Mouse (Mus musculus) kidney, adult 8-10 months (tissue): Measurements from ENCODE around the gene Krt31.

Source experiments
- DNase-seq, 2 experiments: peaks; one replicate each; pipeline ENCODE4 v3.0.0; 2022

The Krt31 gene

DNA sequence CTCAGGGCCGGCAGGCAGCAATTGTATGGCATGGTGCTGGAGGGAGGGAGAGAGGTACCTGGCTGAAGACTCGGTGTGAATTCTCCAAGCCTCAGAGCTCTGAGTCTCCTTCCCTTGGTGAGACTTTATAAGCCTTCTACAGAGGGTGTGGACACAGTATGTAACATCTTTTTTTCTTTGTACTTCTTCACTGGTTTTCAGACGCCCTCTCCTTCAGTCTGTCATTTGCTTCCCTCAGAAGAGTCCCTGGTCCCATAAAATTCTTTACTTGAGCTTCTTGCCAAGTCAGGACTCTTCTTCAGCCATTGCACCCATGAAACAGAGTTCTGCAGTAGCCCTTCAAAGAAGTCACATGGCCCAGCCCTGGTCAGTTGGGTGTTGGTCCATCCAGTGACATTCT is at the start of gene Krt31:
TSS of gene Krt31 (minus strand) at position 101 of the 400 bp plus-strand sequence.
- no peak for DNase-seq

DNA sequence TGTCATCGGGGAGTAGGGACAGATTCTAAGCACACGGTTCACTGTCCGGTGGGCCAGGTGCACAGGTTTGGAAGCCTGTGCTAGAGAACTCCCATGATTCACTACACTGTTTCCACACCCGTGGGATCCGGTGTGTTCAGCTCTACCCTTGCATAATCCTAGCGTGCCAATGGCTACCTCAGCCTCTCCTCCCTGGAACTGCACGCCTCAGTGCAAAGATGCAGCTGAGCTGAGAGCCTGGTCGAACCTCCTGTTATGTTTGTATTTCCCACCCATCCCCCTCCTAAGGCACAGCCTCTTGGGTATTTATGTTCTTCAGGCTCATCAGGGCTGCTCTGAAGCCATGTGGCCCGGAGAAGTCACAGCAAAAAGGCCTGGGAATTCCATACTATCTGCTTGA is 47.5 kb upstream of the Krt31 start:
- DNase-seq = no peak

DNA sequence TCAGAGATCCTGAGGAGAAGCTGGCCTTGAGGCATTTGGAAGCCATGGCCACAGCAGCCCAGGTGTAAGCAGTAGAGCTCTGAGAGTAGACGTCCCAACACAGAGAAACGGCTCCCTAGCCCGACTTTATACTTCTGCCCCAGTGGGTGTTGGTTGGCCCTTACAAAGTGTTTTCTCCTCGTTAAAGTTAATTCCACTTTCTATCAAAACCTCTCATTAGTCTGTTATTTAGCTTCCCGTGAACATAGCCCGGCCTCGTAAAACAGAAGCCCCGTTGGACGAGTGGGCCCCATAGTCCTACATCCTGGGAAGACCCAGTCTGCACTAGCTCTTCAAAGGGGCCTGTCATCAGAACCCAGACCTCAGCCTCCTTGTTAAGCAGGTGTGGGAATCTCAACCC is 45.8 kb upstream of the Krt31 start, which contains the start of gene Krt35:
TSS of gene Krt35 (minus strand) at position 101 of the 400 bp plus-strand sequence.
- DNase-seq = no peak

GRCm38 (mm10) chr11:100088378-100089025 is 38.2 kb upstream of the Krt31 start:
- DNase-seq = no peak

- no peak for DNase-seq
Observed at GRCm38 (mm10) chr11:100087861-100088260, 37.5 kb upstream of the Krt31 start, which contains the start of gene Krt32. Krt32 (minus strand) TSS chr11:100088226.

- DNase-seq = no peak
Observed at GRCm38 (mm10) chr11:100073873-100074272, 23.5 kb upstream of the Krt31 start.

GRCm38 (mm10) chr11:100067293-100068036 is 17.1 kb upstream of the Krt31 start:
- DNase-seq = no peak

GRCm38 (mm10) chr11:100066236-100067010 is 16.1 kb upstream of the Krt31 start:
- DNase-seq = no peak

DNA sequence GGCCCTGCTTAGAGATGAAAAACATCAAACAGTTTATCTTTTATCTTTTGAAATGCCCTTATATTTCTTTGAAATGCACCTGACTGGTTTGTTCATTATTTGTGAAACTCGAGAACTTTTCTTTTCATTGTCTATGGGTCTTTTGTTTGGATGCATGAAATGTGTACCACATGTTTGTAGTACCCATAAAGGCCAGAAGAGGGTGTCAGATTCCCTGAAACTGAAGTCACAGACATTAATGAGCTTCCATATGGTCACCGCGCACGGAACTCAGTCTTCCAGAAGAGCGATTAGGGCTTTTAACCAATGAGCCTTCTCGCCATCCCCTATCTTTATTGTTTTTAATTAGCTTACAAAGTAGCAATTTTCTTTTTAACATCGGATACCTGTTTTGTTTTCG is 8.5 kb upstream of the Krt31 start:
- DNase-seq = no peak

GRCm38 (mm10) chr11:100055686-100056655 is 5.6 kb upstream of the Krt31 start:
- no peak for DNase-seq

DNA sequence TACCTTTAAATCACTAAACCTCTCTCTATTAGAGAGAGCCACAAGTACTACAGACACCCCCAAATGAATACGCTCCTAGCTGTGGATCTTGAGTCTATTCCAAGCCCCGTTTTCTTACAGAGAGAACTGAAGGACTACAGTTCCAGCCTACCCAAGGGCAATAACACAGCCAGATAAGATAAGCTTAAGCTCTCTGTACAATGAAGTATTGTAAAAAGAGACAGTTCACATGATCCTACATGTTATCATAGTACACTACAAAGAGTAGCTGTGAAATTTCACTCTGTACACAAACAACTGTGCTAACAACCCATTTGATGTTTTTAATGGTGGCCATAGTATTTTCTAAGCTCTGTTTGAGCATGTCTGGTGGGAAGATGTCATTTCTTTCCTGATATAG is 3.2 kb downstream of the Krt31 start:
- no peak for DNase-seq

DNA sequence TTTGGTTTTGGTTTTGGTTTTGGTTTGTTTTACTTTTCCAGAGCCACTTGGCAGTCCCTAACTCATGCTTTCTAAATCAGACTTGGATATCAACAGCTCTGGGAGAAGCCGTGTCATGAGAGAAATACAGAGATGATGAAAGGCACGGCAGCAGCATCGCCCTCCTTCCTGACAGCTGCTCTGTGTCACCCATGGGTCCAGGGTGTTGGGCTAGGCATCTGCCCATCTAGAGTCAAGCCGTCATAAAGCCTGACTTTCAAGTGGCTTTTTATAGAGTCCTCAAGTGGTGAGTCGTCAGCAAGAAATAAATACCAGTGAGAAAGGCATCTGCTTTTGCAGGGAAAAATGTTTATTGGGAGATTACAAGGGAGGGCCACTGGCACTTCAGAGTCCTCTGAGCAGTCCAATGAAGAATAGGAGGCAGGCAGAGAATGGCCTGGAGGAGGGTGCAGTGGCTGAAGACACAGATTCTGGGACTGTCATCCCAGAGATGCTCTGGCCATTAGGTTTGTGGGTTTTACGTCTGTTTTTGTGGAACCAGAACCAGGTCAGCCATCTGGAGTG is 4.0 kb downstream of the Krt31 start:
- DNase-seq = no peak

GRCm38 (mm10) chr11:100041454-100041853 is 8.9 kb downstream of the Krt31 start, which contains the start of gene Krt34:
Krt34 (minus strand) TSS chr11:100041554.
- no peak for DNase-seq

GRCm38 (mm10) chr11:100029768-100030167 is 20.6 kb downstream of the Krt31 start, which contains the start of gene Krt33b:
Krt33b (minus strand) TSS chr11:100029868.
- DNase-seq = no peak

DNA sequence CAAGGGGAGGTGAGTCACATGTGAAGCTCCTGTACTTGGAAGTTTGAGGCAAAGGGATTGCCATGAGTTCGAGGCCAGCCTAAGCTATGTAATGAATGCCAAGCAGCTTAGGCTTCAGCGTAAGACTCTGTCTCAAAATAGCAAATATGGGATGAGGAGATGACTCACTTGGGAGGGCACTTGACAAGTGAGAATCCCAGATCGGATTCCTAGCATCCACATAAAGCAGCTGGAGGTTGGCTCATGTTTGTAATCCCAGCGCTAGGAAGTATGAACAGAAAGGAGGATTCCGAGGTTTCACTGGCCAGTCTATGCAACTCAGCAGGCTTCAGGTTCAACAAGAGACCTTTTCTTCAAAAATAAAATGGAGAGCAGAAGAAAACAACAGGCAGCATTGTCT is 28.9 kb downstream of the Krt31 start:
- no peak for DNase-seq

GRCm38 (mm10) chr11:100019466-100019865 is 30.9 kb downstream of the Krt31 start:
- no peak for DNase-seq

- DNase-seq = no peak
Observed at GRCm38 (mm10) chr11:100016112-100016511, 34.2 kb downstream of the Krt31 start, which contains the start of gene Krt33a. Krt33a (minus strand) TSS chr11:100016212.

- no peak for DNase-seq
Observed at GRCm38 (mm10) chr11:100013691-100014171, 36.6 kb downstream of the Krt31 start.

DNA sequence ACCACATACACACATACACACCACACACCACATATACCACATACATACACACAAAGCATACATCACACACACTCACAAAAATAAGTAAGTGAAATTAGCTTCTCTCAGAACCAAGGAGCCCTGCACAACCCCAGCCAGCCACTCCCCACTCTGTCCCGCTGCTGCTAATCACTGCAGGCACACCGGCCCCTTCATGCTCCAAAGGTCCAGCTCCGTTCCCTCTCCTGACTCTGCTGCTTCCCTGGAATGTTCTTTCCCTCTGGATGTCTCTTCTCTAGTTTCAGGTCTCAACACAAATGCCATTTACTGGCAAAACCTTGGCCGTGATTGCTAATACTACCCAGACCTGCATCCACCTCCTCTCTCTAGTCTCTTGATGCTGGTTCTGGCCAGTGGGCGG is 39.7 kb downstream of the Krt31 start:
- no peak for DNase-seq

DNA sequence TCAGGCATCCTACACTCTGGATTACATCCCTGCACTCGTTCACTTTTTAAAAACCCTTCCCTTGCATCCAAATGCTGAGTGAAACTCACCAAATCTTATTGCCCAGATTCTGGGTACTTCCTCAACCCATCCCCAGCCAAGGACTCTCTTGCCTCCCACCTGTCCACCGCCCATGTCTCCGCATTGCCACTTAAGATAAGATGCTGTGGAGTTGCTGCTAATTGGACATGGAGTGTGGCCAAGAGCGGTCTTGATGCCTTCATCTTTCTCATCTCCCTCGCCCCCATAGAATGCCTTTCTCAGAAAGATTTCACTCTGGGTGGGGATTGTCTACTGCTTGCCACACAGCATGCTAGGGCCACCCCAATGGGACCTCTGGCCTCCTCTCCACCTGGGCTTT is 42.0 kb downstream of the Krt31 start:
- no peak for DNase-seq

DNA sequence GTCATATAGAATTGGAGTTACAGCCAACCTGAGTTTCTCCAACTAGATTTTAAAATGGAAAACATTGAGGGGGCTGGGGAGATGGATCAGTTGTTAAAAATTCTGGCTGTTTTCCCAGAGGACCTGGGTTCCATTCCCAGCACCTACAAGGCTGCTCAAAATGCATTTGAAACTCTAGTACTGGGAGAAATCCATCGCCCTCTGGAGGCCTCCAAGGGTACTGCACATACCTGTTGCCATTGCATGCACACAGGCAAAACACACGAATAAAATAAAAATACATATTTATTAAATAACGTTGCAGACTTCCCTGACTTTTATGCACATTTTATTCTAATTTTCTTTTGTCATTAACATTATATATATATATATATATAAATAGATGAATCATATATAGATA is 43.7 kb downstream of the Krt31 start:
- no peak for DNase-seq

DNA sequence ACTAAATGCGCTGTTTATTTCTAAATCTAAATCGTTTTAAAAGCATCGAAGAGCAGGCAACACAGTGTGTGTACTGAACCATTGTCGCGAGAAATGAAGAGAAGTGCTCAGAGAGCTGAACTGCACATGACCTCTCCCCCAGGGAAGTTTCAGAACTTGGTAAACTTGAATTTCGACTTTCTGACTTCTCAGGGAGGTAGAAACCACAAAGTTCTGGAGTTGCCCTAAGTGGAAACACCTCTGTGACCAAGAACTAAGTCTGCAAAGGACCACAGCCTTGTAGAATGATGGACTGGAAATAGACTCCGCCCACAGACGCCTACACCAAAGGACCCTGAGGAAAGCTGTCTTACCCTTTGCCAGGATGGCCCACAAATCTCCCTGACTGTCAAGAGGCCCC is 44.4 kb downstream of the Krt31 start:
- no peak for DNase-seq
